Mouse (Mus musculus) thymus, adult 2 months (tissue): ENCODE data around the gene Ss18l1.

Experiments used
- CTCF ChIP-seq: fragments of 200-500 bp; IDR thresholded peaks from 2 replicates; pipeline ENCODE4 v1.5.1; 2012; ENCODE audit warnings: mild to moderate bottlenecking, control low read depth, low read length, moderate library complexity, borderline replicate concordance; ENCODE audit not compliant: control insufficient read depth, poor library complexity, insufficient read depth; ENCODE audit errors: extremely low read depth
- POLR2A ChIP-seq: fragments of 200-500 bp; IDR thresholded peaks from 2 replicates; pipeline ENCODE4 v1.6.1; 2012; ENCODE audit warnings: mild to moderate bottlenecking, low read length, control low read depth, moderate library complexity; ENCODE audit not compliant: control insufficient read depth, poor library complexity, insufficient read depth; ENCODE audit errors: extremely low read depth

DNA sequence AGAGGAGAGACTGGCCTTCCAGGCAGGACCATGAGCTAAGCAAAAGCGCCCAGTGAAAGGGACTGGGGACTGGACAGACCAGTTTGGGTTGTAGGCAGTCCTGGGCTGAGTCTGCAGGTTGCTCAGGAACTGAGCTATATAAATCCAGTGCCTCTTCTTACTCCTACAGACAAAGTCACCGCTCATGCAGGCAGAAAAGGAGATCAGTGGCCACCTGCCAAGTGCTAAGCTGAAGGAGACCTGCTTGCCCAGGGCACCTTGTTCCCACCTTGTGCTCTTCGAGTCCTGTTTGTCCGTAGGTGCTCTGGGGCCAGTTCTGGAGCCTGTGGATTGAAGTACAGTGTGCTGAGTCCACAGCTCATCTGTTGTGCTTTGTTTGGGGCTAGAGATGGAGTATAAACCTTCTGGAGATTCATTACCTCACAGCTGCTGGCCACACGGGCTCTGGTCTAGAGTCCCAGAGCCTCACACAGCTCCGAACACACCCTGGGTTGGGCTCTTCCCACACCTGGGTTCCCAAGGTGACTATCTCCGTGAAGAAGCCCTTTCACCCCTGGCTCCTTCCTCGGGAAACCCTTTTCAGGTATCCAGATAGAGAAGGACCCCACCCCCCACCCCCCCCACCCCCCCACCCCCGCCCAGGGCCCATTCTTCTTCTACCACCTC is 35.8 kb upstream of the Ss18l1 start:
- no peak for TF ChIP-seq POLR2A
- TF ChIP-seq CTCF: no peak
